Mouse (Mus musculus): ENCODE measurements around the gene Hsd17b12.

- TF ChIP-seq GATA1 (IDR thresholded peaks at IDR 0.05; ENCODE audit: borderline replicate concordance, low read length) (no peak), FLI1 (IDR thresholded peaks at IDR 0.05; ENCODE audit: low read length) (no peak)
These were observed 21.3 kb upstream of the Hsd17b12 start for GRCm38 (mm10) chr2:94179030-94179407.
